Mouse (Mus musculus) heart, embryonic 16.5 days (tissue): Measurements from ENCODE around the gene Col4a2. TPM values are rescaled to one million over a fixed set of nuclear protein-coding genes. Genes with fewer than 3 reads are reported as not detected.

Experiments
- ATAC-seq: fragments of 200-750 bp; cut with Nextera tagmentation; replicated peaks from 2 replicates; pipeline ENCODE4 v1.8.0; 2017; ENCODE audit warnings: moderate number of reproducible peaks; ENCODE audit not compliant: insufficient read depth, low FRiP score; ENCODE audit errors: extremely low read depth
- H3K27ac ChIP-seq: fragments of 300-500 bp; sonication (generic); 2 replicates; pipeline ENCODE4 v1.5.1; 2014; ENCODE audit warnings: mild to moderate bottlenecking, low read length, control low read depth, moderate library complexity
- H3K27me3 ChIP-seq: fragments of 300-500 bp; sonication (generic); 2 replicates; pipeline ENCODE4 v1.6.1; 2014; ENCODE audit warnings: low read length, mixed read lengths; ENCODE audit not compliant: control insufficient read depth, insufficient read depth
- H3K36me3 ChIP-seq: fragments of 300-500 bp; sonication (generic); 2 replicates; pipeline ENCODE4 v1.6.1; 2014; ENCODE audit not compliant: control insufficient read depth, insufficient read depth
- H3K4me1 ChIP-seq: fragments of 300-500 bp; sonication (generic); 2 replicates; pipeline ENCODE4 v1.6.1; 2014; ENCODE audit warnings: low read length, mixed read lengths; ENCODE audit not compliant: control insufficient read depth, insufficient read depth
- H3K4me2 ChIP-seq: fragments of 300-500 bp; sonication (generic); 2 replicates; pipeline ENCODE4 v1.6.1; 2014; ENCODE audit warnings: low read depth, mild to moderate bottlenecking, control low read depth, low read length
- H3K4me3 ChIP-seq: fragments of 300-500 bp; sonication (generic); 2 replicates; pipeline ENCODE4 v1.5.1; 2014; ENCODE audit warnings: mild to moderate bottlenecking, control low read depth, low read length
- H3K9ac ChIP-seq: fragments of 300-500 bp; sonication (generic); 2 replicates; pipeline ENCODE4 v1.6.1; 2014; ENCODE audit warnings: low read length, control low read depth
- H3K9me3 ChIP-seq: fragments of 300-500 bp; sonication (generic); replicated peaks from 2 replicates; pipeline ENCODE4 v1.6.1; 2016; ENCODE audit warnings: low read length; ENCODE audit not compliant: control insufficient read depth
- WGBS: fragments of 180-500 bp; shearing (Covaris S2); extraction: QIAGEN DNeasy Blood & Tissue Kit; methylation state at CpG from one replicate; pipeline ENCODE4 v1.1.7; 2014; 5-methylcytosine and 5-hydroxymethylcytosine counted together
- polyA plus RNA-seq: library from polyadenylated mRNA; unstranded; fragments of >200 nt; fragmentation: Nextera tagmentation; extraction: Ambion mirVana; gene quantifications from 2 replicates; pipeline ENCODE4 v1.2.1, GENCODE M21; 2015

Gene Col4a2
- polyA plus RNA-seq, 1 experiment from 2014 or later, result 80.1 TPM

DNA sequence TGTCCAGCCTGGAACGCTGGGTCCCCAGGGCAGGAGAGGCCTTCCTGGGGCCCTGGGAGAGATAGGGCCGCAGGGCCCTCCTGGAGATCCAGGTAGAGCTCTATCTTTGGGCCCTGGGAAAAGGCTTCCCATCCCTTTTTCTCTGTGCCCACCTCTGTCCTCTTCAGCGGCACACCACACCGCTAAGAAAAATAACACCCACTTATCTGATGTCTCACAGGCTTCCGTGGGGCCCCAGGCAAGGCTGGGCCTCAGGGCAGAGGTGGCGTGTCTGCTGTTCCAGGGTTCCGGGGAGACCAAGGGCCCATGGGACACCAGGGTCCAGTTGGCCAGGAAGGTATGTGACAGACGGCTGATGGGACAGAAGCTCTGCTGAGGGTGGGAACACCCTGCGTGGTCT is 131.0 kb downstream of the Col4a2 start:
- H3K27ac ChIP-seq, result no peak overlapping the region
- peaks cover 81% of the 10 kb centered on the region for H3K36me3 ChIP-seq
- no peak overlapping the region for H3K4me2 ChIP-seq
- H3K4me1 ChIP-seq, result no peaks in the 10 kb centered on the region
- ATAC-seq, result no peak
- no peak overlapping the region for H3K4me3 ChIP-seq
- 71% methylated on average over 9 of the region's 9 CpGs for WGBS
- H3K9me3 ChIP-seq, result no peaks in the 10 kb centered on the region
- no peak overlapping the region for H3K9ac ChIP-seq
- no peaks in the 10 kb centered on the region for H3K27me3 ChIP-seq

- Histone ChIP-seq H3K36me3 (peaks cover 79% of the 10 kb centered on the region), H3K27me3 (no peaks in the 10 kb centered on the region), H3K9me3 (no peaks in the 10 kb centered on the region), H3K9ac (no peak overlapping the region), H3K4me2 (no peak overlapping the region), H3K4me3 (no peak overlapping the region), H3K27ac (no peak overlapping the region), H3K4me1 (no peaks in the 10 kb centered on the region)
- WGBS, result 72% methylated on average over 7 of the region's 7 CpGs
- no peak for ATAC-seq
Measured at GRCm38 (mm10) chr8:11444216-11444615, 131.6 kb downstream of the Col4a2 start.

DNA sequence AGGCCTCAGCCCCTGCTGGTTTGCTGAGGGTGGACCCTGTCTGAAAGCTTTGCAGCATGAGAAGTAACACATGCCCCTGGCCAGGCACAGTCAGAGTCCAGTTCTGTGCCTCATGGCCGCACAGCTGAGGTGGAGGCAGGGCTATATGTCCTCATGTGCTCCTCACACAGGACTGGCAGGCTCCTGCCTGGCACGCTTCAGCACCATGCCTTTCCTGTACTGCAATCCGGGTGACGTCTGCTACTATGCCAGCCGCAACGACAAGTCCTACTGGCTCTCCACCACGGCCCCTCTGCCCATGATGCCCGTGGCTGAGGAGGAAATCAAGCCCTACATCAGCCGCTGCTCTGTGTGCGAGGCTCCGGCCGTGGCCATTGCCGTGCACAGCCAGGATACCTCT is 133.2 kb downstream of the Col4a2 start:
- H3K9ac ChIP-seq, result no peak overlapping the region
- H3K4me1 ChIP-seq, result peaks cover 12% of the 10 kb centered on the region
- no peak overlapping the region for H3K27ac ChIP-seq
- no peak overlapping the region for H3K4me2 ChIP-seq
- H3K27me3 ChIP-seq, result no peaks in the 10 kb centered on the region
- WGBS, result 95% methylated on average over 13 of the region's 13 CpGs
- no peak overlapping the region for H3K4me3 ChIP-seq
- ATAC-seq, result no peak
- no peaks in the 10 kb centered on the region for H3K9me3 ChIP-seq
- peaks cover 65% of the 10 kb centered on the region for H3K36me3 ChIP-seq

DNA sequence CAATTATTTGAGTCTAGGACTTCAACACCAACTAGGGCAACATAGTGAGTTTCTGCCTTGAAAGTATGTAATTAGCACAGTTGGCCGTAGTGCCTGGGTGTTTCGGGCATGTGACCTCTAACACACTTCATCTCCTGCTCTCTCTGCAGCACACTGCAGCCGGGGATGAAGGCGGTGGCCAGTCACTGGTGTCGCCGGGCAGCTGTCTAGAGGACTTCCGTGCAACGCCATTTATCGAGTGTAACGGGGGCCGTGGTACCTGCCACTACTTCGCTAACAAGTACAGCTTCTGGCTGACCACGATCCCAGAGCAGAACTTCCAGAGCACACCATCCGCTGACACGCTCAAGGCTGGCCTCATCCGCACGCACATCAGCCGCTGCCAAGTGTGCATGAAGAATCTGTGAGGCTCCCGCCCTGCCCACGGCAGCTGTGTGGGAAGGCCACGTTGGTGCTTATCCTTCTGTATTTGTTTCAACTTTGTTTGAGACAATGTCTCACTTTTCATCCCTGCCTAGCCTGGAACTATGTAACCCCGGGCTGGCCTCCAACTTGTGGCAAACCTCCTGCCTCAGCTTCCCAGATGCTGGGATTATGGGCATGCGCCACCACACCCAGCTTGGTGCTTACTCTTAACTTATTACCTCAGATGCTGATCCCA is 135.4 kb downstream of the Col4a2 start:
- H3K4me1 ChIP-seq, result peaks cover 22% of the 10 kb centered on the region
- WGBS, result 88% methylated on average over 23 of the region's 23 CpGs
- ATAC-seq, result no peak
- no peak overlapping the region for H3K4me3 ChIP-seq
- H3K27ac ChIP-seq, result no peak overlapping the region
- no peaks in the 10 kb centered on the region for H3K9me3 ChIP-seq
- H3K27me3 ChIP-seq, result no peaks in the 10 kb centered on the region
- H3K9ac ChIP-seq, result no peak overlapping the region
- H3K4me2 ChIP-seq, result no peak overlapping the region
- peaks cover 48% of the 10 kb centered on the region for H3K36me3 ChIP-seq

GRCm38 (mm10) chr8:11450184-11451113 is 137.8 kb downstream of the Col4a2 start:
- H3K4me2 ChIP-seq, result no peak overlapping the region
- H3K4me3 ChIP-seq, result no peak overlapping the region
- H3K4me1 ChIP-seq, result peaks cover 22% of the 10 kb centered on the region
- no peaks in the 10 kb centered on the region for H3K27me3 ChIP-seq
- H3K36me3 ChIP-seq, result peaks cover 30% of the 10 kb centered on the region
- no peak overlapping the region for H3K9ac ChIP-seq
- H3K27ac ChIP-seq, result peak overlapping the region; percentile 76
- H3K9me3 ChIP-seq, result no peaks in the 10 kb centered on the region
- peak; percentile 71; the same call in 1 of the 2 replicates for ATAC-seq
- WGBS, result 8% methylated on average over 8 of the region's 8 CpGs

DNA sequence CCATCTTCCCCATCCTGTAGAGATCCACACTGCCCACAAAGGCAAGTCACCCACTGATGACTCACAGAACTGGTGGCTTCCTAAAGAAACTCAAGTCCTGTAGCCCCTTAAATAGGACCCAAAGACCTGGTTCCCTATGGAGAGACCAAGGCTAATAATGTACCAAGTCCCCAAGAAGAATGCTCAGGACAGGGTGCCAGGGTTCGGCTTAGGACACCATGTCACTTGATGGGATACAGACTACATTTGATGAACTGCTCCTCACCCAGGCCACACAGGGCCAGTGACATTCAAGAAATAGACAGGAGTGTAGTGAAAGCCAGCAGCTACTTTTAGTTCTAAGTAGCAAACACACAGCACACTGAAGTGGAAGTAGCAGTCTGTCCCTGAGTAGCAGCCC is 139.5 kb downstream of the Col4a2 start:
- WGBS, result 90% methylated on average over 1 of the region's 1 CpGs
- Histone ChIP-seq H3K9me3 (no peaks in the 10 kb centered on the region), H3K9ac (no peak overlapping the region), H3K4me1 (peaks cover 26% of the 10 kb centered on the region), H3K27me3 (no peaks in the 10 kb centered on the region), H3K36me3 (peaks cover 18% of the 10 kb centered on the region), H3K27ac (peak overlapping the region; percentile 37; the same call in 1 of the 2 replicates), H3K4me3 (no peak overlapping the region), H3K4me2 (no peak overlapping the region)
- ATAC-seq, result no peak

- no peak for ATAC-seq
- peak overlapping the region; percentile 37; the same call in 1 of the 2 replicates for H3K27ac ChIP-seq
Measured at GRCm38 (mm10) chr8:11452559-11452958, 140.0 kb downstream of the Col4a2 start.

DNA sequence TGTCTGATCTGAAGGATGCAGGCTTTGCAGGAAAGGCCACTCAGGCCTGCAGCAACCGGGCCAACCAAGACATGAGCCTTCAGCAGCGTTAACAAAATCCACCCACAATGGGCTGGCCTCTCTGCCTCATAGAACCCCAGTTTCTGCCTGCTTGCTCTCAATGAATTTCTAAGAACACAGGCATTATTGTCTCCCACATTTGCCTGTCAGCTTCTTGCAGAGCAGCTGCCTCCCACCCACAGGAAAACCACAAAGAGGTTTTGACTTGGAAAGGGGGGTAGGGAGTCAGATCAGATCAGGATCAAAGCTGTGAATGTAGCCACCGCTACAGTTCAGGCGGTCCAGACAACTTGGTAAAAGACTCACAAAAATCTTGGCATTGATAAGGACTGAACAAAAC is 140.4 kb downstream of the Col4a2 start:
- H3K36me3 ChIP-seq, result peaks cover 12% of the 10 kb centered on the region
- no peak overlapping the region for H3K9ac ChIP-seq
- no peak overlapping the region for H3K27ac ChIP-seq
- H3K9me3 ChIP-seq, result no peaks in the 10 kb centered on the region
- WGBS, result 57% methylated on average over 4 of the region's 4 CpGs
- no peaks in the 10 kb centered on the region for H3K27me3 ChIP-seq
- no peak overlapping the region for H3K4me3 ChIP-seq
- no peak for ATAC-seq
- no peak overlapping the region for H3K4me2 ChIP-seq
- peaks cover 33% of the 10 kb centered on the region for H3K4me1 ChIP-seq

More at GRCm38 (mm10) chr8:11452559-11452958, 140.0 kb downstream of the Col4a2 start:
- Histone ChIP-seq H3K4me2 (no peak overlapping the region), H3K36me3 (peaks cover 15% of the 10 kb centered on the region), H3K4me1 (peaks cover 29% of the 10 kb centered on the region), H3K9ac (no peak overlapping the region), H3K27me3 (no peaks in the 10 kb centered on the region), H3K4me3 (no peak overlapping the region), H3K9me3 (no peaks in the 10 kb centered on the region)
- 69% methylated on average over 3 of the region's 3 CpGs for WGBS

DNA sequence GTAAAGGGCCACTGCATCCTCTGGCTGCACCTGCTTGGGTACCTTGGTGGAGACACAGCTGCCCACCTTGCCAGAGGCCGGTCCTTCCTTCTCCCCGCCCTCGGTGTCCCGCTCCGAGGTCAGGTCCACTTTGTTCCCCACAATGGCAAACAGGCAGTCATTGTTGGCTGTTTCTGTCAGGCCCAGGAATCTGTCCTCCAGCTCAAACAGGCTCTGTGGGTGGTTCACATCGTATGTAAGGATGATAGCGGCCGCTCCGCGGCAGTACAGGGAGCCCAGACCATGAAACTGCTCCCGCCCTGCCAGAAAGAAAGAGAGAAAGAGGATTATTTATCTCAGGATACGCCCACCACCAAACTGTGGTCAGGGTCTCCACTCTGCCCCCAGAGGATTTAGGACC is 141.6 kb downstream of the Col4a2 start:
- Histone ChIP-seq H3K4me2 (no peak overlapping the region), H3K27me3 (no peaks in the 10 kb centered on the region), H3K27ac (no peak overlapping the region), H3K36me3 (0 out of 2 replicates have a peak, but pooled peaks cover 3% of the 10 kb centered on the region), H3K4me1 (peaks cover 46% of the 10 kb centered on the region), H3K4me3 (no peak overlapping the region), H3K9ac (no peak overlapping the region), H3K9me3 (no peaks in the 10 kb centered on the region)
- WGBS, result 70% methylated on average over 12 of the region's 12 CpGs
- ATAC-seq, result no peak
